Mouse (Mus musculus): ENCODE data around the gene Gdf15. TPM values are rescaled to one million over a fixed set of nuclear protein-coding genes. Genes with fewer than 3 reads are reported as not detected.

Gene Gdf15
- 0.45 and 0.60 TPM in 2 replicates for polyA plus RNA-seq (2015; fragmentation: Nextera tagmentation; extraction: Ambion mirVana)

DNA sequence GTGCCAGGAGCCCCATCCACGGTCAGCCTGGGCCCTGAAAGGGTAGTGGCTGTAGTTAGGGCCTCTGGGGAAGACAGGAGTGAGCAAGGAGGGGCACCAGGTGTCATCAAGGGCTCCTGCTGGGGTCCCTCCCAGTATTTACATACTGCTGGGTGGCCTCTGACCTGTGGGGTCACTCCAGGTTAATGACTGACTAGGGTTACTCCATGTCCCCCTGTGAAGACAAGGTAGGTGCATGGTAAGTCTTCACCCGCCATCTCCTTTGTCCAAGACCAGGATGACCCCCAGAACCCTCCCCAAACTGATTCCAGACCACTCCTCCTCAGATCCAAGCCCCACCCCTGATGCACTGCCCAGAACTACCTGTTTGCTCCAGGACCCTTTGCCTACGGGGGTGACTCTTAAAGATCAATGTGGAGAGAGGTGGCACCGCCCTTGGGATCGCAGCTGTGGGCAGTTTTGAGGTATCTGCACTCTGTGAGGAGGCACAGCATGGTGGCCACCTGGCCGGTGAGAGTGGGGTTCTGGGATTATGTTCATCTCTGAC lies at the start of gene Gdf15:
TSS of gene Gdf15 (minus strand) at position 111 of the 547 bp plus-strand sequence.
- H3K4me3 ChIP-seq (ENCODE audit: low read length): no peak within 1 kb of the TSS
- H3K4me2 ChIP-seq (ENCODE audit: low read depth, low read length): peak within 1 kb of the TSS; percentile 20
- no peaks in the 10 kb centered on the region for H3K9me3 ChIP-seq (ENCODE audit: control insufficient read depth, low read length)
- no peak for ATAC-seq (ENCODE audit: low read depth)
- peaks cover 23% of the 10 kb centered on the region for H3K4me1 ChIP-seq (replicated peaks; ENCODE audit: control insufficient read depth, insufficient read depth, low read length)
- H3K36me3 ChIP-seq (ENCODE audit: control insufficient read depth, insufficient read depth, low read length): no peaks in the 10 kb centered on the region
- peak within 1 kb of the TSS; percentile 2; the same call in 1 of the 2 replicates for H3K9ac ChIP-seq (ENCODE audit: low read length)
- H3K27ac ChIP-seq (ENCODE audit: low read length): no peak within 1 kb of the TSS
- 75% methylated on average over 6 of the region's 6 CpGs for WGBS
- H3K27me3 ChIP-seq (ENCODE audit: control insufficient read depth, insufficient read depth, low read depth, low read length): no peaks in the 10 kb centered on the region

- Histone ChIP-seq H3K9ac (ENCODE audit: low read length) (no peak overlapping the region), H3K36me3 (ENCODE audit: control insufficient read depth, insufficient read depth, low read length) (peaks cover 2% of the 10 kb centered on the region), H3K4me3 (ENCODE audit: low read length) (no peak overlapping the region), H3K27me3 (ENCODE audit: control insufficient read depth, insufficient read depth, low read depth, low read length) (no peaks in the 10 kb centered on the region), H3K27ac (ENCODE audit: low read length) (no peak overlapping the region), H3K9me3 (ENCODE audit: control insufficient read depth, low read length) (no peaks in the 10 kb centered on the region), H3K4me1 (replicated peaks; ENCODE audit: control insufficient read depth, insufficient read depth, low read length) (peaks cover 11% of the 10 kb centered on the region; the same call in 1 of the 2 replicates), H3K4me2 (ENCODE audit: low read depth, low read length) (no peak overlapping the region)
- 58% methylated on average over 3 of the region's 3 CpGs for WGBS
- no peak for ATAC-seq (ENCODE audit: low read depth)
Measured at GRCm38 (mm10) chr8:70681410-70681809, 49.2 kb upstream of the Gdf15 start.

DNA sequence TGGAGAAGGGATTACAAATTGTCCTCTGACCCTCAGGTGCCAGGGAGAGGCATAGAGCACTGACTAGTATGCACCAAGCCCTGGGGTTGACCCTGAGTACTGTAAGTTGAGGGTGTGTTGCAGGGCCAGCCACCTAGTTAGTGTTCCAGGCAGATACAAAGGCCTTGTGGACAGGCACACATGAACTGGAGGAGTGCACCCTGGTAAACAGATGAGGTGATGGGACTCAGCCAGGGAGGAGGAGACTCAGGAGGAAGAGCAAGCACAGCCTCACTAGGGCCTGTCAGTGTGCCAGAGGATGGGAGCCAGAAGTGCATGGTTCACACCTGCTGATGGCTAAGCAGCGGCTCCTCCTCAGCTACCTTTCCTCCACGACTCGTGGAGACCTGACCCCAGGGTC lies 47.8 kb upstream of the Gdf15 start:
- ATAC-seq (ENCODE audit: low read depth): no peak
- Histone ChIP-seq H3K4me2 (ENCODE audit: low read depth, low read length) (no peak overlapping the region), H3K9me3 (ENCODE audit: control insufficient read depth, low read length) (no peaks in the 10 kb centered on the region), H3K4me3 (ENCODE audit: low read length) (no peak overlapping the region), H3K9ac (ENCODE audit: low read length) (no peak overlapping the region), H3K36me3 (ENCODE audit: control insufficient read depth, insufficient read depth, low read length) (peaks cover 2% of the 10 kb centered on the region), H3K27ac (ENCODE audit: low read length) (no peak overlapping the region), H3K4me1 (replicated peaks; ENCODE audit: control insufficient read depth, insufficient read depth, low read length) (peaks cover 12% of the 10 kb centered on the region; the same call in 1 of the 2 replicates), H3K27me3 (ENCODE audit: control insufficient read depth, insufficient read depth, low read depth, low read length) (no peaks in the 10 kb centered on the region)
- WGBS: 58% methylated on average over 3 of the region's 3 CpGs

DNA sequence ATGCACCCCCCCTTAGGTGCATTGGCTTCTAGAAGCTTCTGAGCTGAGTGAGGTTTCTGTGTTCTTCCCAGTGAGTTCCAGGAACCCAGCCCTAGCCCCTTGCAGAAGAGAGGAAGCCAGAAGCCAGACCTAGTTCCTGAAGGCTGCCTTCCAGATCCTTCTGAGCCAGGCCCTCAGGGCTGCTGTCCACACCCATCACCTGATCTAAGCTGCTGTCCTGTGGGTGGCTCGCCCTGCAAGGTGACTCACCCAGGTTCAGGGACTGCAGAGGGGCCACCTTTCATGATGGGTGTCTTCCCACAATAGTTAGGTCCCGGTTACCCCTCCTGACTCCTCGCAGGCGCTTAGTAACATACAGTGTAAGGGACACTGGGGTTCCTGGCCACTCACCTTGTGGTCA lies 47.1 kb upstream of the Gdf15 start:
- Histone ChIP-seq H3K4me3 (ENCODE audit: low read length) (no peak overlapping the region), H3K4me1 (replicated peaks; ENCODE audit: control insufficient read depth, insufficient read depth, low read length) (peaks cover 17% of the 10 kb centered on the region), H3K36me3 (ENCODE audit: control insufficient read depth, insufficient read depth, low read length) (peaks cover 2% of the 10 kb centered on the region), H3K27me3 (ENCODE audit: control insufficient read depth, insufficient read depth, low read depth, low read length) (no peaks in the 10 kb centered on the region), H3K4me2 (ENCODE audit: low read depth, low read length) (no peak overlapping the region), H3K9me3 (ENCODE audit: control insufficient read depth, low read length) (no peaks in the 10 kb centered on the region), H3K9ac (ENCODE audit: low read length) (no peak overlapping the region), H3K27ac (ENCODE audit: low read length) (no peak overlapping the region)
- WGBS: 85% methylated on average over 4 of the region's 4 CpGs
- ATAC-seq (ENCODE audit: low read depth): no peak

GRCm38 (mm10) chr8:70678679-70679078 lies 46.4 kb upstream of the Gdf15 start:
- Histone ChIP-seq H3K9me3 (ENCODE audit: control insufficient read depth, low read length) (no peaks in the 10 kb centered on the region), H3K4me1 (replicated peaks; ENCODE audit: control insufficient read depth, insufficient read depth, low read length) (peaks cover 24% of the 10 kb centered on the region), H3K36me3 (ENCODE audit: control insufficient read depth, insufficient read depth, low read length) (peaks cover 2% of the 10 kb centered on the region), H3K9ac (ENCODE audit: low read length) (no peak overlapping the region), H3K27ac (ENCODE audit: low read length) (no peak overlapping the region), H3K4me2 (ENCODE audit: low read depth, low read length) (no peak overlapping the region), H3K4me3 (ENCODE audit: low read length) (no peak overlapping the region), H3K27me3 (ENCODE audit: control insufficient read depth, insufficient read depth, low read depth, low read length) (no peaks in the 10 kb centered on the region)
- no peak for ATAC-seq (ENCODE audit: low read depth)

DNA sequence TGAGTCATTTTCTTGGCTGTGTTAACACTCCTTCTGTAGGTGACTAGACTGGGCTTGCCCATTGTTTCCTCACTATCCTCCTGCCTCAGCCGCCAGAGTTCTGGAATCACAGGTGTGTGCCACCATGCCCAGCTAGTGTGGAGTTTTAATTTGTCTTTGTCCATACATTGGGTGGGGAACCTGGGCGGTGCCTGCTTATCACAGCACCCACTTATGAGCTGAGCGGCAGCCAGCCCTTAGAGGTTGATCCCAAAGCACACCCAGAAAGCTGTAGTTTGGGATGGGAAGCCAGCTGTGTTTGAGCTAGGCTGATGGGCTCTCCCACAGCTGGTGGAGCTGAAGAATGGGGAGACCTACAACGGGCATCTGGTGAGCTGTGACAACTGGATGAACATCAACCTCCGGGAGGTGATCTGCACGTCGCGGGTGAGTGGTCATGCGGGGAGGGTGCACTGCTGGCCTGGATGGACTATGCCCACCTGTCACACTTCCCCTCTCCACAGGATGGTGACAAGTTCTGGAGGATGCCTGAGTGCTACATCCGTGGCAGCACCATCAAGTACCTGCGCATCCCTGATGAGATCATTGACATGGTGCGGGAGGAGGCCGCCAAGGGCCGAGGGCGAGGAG lies 45.3 kb upstream of the Gdf15 start:
- WGBS: 89% methylated on average over 15 of the region's 15 CpGs
- H3K9ac ChIP-seq (ENCODE audit: low read length): no peak overlapping the region

GRCm38 (mm10) chr8:70675336-70675735 lies 43.1 kb upstream of the Gdf15 start:
- no peak for ATAC-seq (ENCODE audit: low read depth)
- Histone ChIP-seq H3K27me3 (ENCODE audit: control insufficient read depth, insufficient read depth, low read depth, low read length) (no peaks in the 10 kb centered on the region), H3K9me3 (ENCODE audit: control insufficient read depth, low read length) (no peaks in the 10 kb centered on the region), H3K4me2 (ENCODE audit: low read depth, low read length) (no peak overlapping the region), H3K36me3 (ENCODE audit: control insufficient read depth, insufficient read depth, low read length) (peaks cover 2% of the 10 kb centered on the region), H3K9ac (ENCODE audit: low read length) (no peak overlapping the region), H3K4me3 (ENCODE audit: low read length) (no peak overlapping the region), H3K27ac (ENCODE audit: low read length) (no peak overlapping the region), H3K4me1 (replicated peaks; ENCODE audit: control insufficient read depth, insufficient read depth, low read length) (peaks cover 13% of the 10 kb centered on the region)
- 80% methylated on average over 1 of the region's 1 CpGs for WGBS

More for the DNA sequence above, 45.3 kb upstream of the Gdf15 start:
- Histone ChIP-seq H3K27me3 (ENCODE audit: control insufficient read depth, insufficient read depth, low read depth, low read length) (no peaks in the 10 kb centered on the region), H3K4me3 (ENCODE audit: low read length) (no peak overlapping the region), H3K4me2 (ENCODE audit: low read depth, low read length) (no peak overlapping the region), H3K36me3 (ENCODE audit: control insufficient read depth, insufficient read depth, low read length) (peaks cover 2% of the 10 kb centered on the region), H3K4me1 (replicated peaks; ENCODE audit: control insufficient read depth, insufficient read depth, low read length) (peaks cover 24% of the 10 kb centered on the region), H3K9me3 (ENCODE audit: control insufficient read depth, low read length) (no peaks in the 10 kb centered on the region), H3K27ac (ENCODE audit: low read length) (no peak overlapping the region)
- no peak for ATAC-seq (ENCODE audit: low read depth)

DNA sequence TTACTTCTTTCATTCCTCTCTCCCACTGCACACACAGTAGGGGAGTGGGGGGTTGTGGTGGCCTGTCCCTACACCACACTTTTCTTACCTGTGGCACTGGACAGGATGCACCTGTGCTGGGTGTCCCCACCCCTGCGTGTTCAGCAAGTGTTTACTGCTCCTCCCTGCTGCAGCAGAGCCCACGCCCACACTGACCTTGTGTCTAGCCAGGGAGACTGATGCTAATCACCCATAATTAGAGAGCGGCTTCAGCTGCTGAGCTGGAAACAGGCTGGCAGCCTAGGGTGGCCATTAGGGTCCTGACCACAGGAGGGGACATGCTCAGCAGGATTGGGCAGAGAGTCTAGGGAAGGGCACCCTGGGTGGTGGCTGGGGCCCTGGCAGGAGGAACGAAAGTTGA lies 42.5 kb upstream of the Gdf15 start:
- no peaks in the 10 kb centered on the region for H3K27me3 ChIP-seq (ENCODE audit: control insufficient read depth, insufficient read depth, low read depth, low read length)
- H3K9me3 ChIP-seq (ENCODE audit: control insufficient read depth, low read length): no peaks in the 10 kb centered on the region
- H3K4me3 ChIP-seq (ENCODE audit: low read length): no peak overlapping the region
- peak overlapping the region; percentile 98; the same call in 1 of the 2 replicates for H3K27ac ChIP-seq (ENCODE audit: low read length)
- no peak for ATAC-seq (ENCODE audit: low read depth)
- no peak overlapping the region for H3K4me2 ChIP-seq (ENCODE audit: low read depth, low read length)
- H3K36me3 ChIP-seq (ENCODE audit: control insufficient read depth, insufficient read depth, low read length): no peaks in the 10 kb centered on the region; the same call in none of the 2 replicates
- 74% methylated on average over 4 of the region's 4 CpGs for WGBS
- no peak overlapping the region for H3K9ac ChIP-seq (ENCODE audit: low read length)
- H3K4me1 ChIP-seq (replicated peaks; ENCODE audit: control insufficient read depth, insufficient read depth, low read length): peaks cover 13% of the 10 kb centered on the region

- H3K27me3 ChIP-seq (ENCODE audit: control insufficient read depth, insufficient read depth, low read depth, low read length): no peaks in the 10 kb centered on the region
- no peaks in the 10 kb centered on the region; the same call in none of the 2 replicates for H3K36me3 ChIP-seq (ENCODE audit: control insufficient read depth, insufficient read depth, low read length)
- H3K4me1 ChIP-seq (replicated peaks; ENCODE audit: control insufficient read depth, insufficient read depth, low read length): peaks cover 13% of the 10 kb centered on the region
- H3K9me3 ChIP-seq (ENCODE audit: control insufficient read depth, low read length): no peaks in the 10 kb centered on the region
- H3K4me3 ChIP-seq (ENCODE audit: low read length): peak overlapping the region; percentile 80
- WGBS: 80% methylated on average over 3 of the region's 3 CpGs
- peak overlapping the region; percentile 82 for H3K4me2 ChIP-seq (ENCODE audit: low read depth, low read length)
- H3K27ac ChIP-seq (ENCODE audit: low read length): peak overlapping the region; percentile 98
- peak overlapping the region; percentile 80 for H3K9ac ChIP-seq (ENCODE audit: low read length)
- no peak for ATAC-seq (ENCODE audit: low read depth)
Measured at GRCm38 (mm10) chr8:70674109-70674508, 41.9 kb upstream of the Gdf15 start.
